Mouse (Mus musculus) kidney, postnatal 0 days (tissue): Measurements from ENCODE around the gene Chst3. TPM values are rescaled to one million over a fixed set of nuclear protein-coding genes. Genes with fewer than 3 reads are reported as not detected.
"Not testable (repeated sequence)": the region's sequence is repeated elsewhere in the genome, so short reads cannot be mapped to it uniquely, and the experiment has no call there.

ENCODE experiments used
- ATAC-seq: fragments of 200-750 bp; cut with Nextera tagmentation; replicated peaks from 2 replicates; pipeline ENCODE4 v1.8.0; 2017; ENCODE audit warnings: low read depth, moderate number of reproducible peaks, moderate TSS enrichment, moderate library complexity; ENCODE audit not compliant: low FRiP score
- DNase-seq: peaks from one replicate; pipeline ENCODE4 v3.0.0-alpha.2; 2016; ENCODE audit warnings: low spot score
- H3K27ac ChIP-seq: fragments of 300-500 bp; sonication (generic); 2 replicates; pipeline ENCODE4 v1.5.1; 2014; ENCODE audit warnings: mild to moderate bottlenecking
- H3K27me3 ChIP-seq: fragments of 300-500 bp; sonication (generic); 2 replicates; pipeline ENCODE4 v1.6.1; 2014; ENCODE audit warnings: low read length, mixed read lengths; ENCODE audit not compliant: insufficient read depth
- H3K36me3 ChIP-seq: fragments of 300-500 bp; sonication (generic); 2 replicates; pipeline ENCODE4 v1.6.1; 2014; ENCODE audit warnings: low read length, mixed read lengths; ENCODE audit not compliant: insufficient read depth
- H3K4me1 ChIP-seq: fragments of 300-500 bp; sonication (generic); replicated peaks from 2 replicates; pipeline ENCODE4 v1.6.1; 2014; ENCODE audit warnings: antibody characterized with exemption, low read length, mixed read lengths; ENCODE audit not compliant: insufficient read depth
- H3K4me2 ChIP-seq: fragments of 300-500 bp; sonication (generic); 2 replicates; pipeline ENCODE4 v1.6.1; 2014; ENCODE audit warnings: mild to moderate bottlenecking, low read length, moderate library complexity, mixed read lengths
- H3K4me3 ChIP-seq: fragments of 300-500 bp; sonication (generic); replicated peaks from 2 replicates; pipeline ENCODE4 v1.5.1; 2014; ENCODE audit warnings: low read depth, low read length
- H3K9ac ChIP-seq: fragments of 300-500 bp; sonication (generic); 2 replicates; pipeline ENCODE4 v1.6.1; 2014; ENCODE audit warnings: low read depth, low read length
- H3K9me3 ChIP-seq: fragments of 300-500 bp; sonication (generic); replicated peaks from 2 replicates; pipeline ENCODE4 v1.6.1; 2016; ENCODE audit warnings: low read length, inconsistent platforms, mixed read lengths
- CTCF ChIP-seq: IDR thresholded peaks from 2 replicates; pipeline ENCODE4 v1.5.1; 2016; ENCODE audit warnings: antibody characterized with exemption, low read depth, mild to moderate bottlenecking, moderate library complexity
- WGBS: fragments of 180-500 bp; shearing (Covaris S2); extraction: QIAGEN DNeasy Blood & Tissue Kit; methylation state at CpG from one replicate; pipeline ENCODE4 v1.1.7; 2014; 5-methylcytosine and 5-hydroxymethylcytosine counted together
- polyA plus RNA-seq: library from polyadenylated mRNA; unstranded; fragments of >200 nt; fragmentation: Nextera tagmentation; extraction: Ambion mirVana; gene quantifications from 2 replicates; pipeline ENCODE4 v1.2.1, GENCODE M21; 2015

Gene Chst3
- polyA plus RNA-seq, 1 experiment from 2014 or later: 0.87 TPM

GRCm38 (mm10) chr10:60168306-60168705 is 50.8 kb downstream of the Chst3 start:
- no peak overlapping the region for H3K4me3 ChIP-seq
- H3K4me1 ChIP-seq: no peaks in the 10 kb centered on the region
- 60% methylated on average over 2 of the region's 2 CpGs for WGBS
- no peak for TF ChIP-seq CTCF
- DNase-seq (no peak), ATAC-seq (no peak)
- no peaks in the 10 kb centered on the region for H3K9me3 ChIP-seq
- H3K27ac ChIP-seq: no peak overlapping the region
- H3K4me2 ChIP-seq: no peak overlapping the region
- H3K27me3 ChIP-seq: no peaks in the 10 kb centered on the region
- no peak overlapping the region for H3K9ac ChIP-seq
- no peaks in the 10 kb centered on the region for H3K36me3 ChIP-seq

DNA sequence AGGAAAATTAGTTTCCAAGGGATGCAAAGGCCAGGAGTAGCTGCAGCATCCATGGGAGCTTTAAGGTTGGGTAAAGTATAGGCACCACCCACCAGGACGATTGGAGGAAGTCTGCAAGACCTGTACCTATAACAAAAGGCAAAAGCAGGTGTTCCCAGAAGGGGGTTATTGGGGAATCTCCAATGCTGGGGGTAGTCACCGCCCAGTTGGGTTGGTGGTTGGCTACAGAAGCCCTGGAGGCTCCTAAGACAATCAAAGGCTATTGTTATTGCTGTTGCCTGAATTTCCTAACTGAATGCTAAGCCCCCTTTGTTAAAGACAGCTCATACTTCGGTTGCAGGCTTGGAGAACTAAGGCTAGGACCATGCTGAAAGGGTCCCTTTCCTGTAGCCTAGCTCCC is 53.0 kb downstream of the Chst3 start:
- H3K36me3 ChIP-seq: no peaks in the 10 kb centered on the region
- no peaks in the 10 kb centered on the region for H3K9me3 ChIP-seq
- no peak for DNase-seq
- no peaks in the 10 kb centered on the region for H3K4me1 ChIP-seq
- H3K27me3 ChIP-seq: no peaks in the 10 kb centered on the region
- no peak for ATAC-seq
- no peak overlapping the region for H3K27ac ChIP-seq
- no peak for TF ChIP-seq CTCF
- no peak overlapping the region for H3K9ac ChIP-seq
- H3K4me3 ChIP-seq: no peak overlapping the region
- no peak overlapping the region for H3K4me2 ChIP-seq
- WGBS: 44% methylated on average over 3 of the region's 3 CpGs

DNA sequence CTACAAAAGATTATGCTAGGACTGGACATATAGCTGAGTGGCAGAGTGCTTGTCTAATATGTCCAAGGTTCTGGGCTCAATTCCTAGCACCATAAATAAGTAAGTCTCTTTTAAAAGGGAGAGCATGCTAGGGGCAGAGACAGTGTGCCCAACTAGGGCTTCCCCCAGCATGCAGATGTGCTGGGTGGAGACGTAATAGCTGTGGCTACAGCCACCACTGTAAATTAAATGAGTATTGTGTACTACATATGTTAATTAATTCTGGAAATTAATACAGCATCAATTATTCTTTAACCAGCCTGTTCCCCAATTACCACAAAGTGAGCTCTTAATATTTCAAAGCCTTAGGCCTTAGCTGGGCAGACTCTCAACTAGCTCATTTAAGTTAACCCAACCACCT is 54.2 kb downstream of the Chst3 start:
- ATAC-seq (no peak), DNase-seq (no peak)
- WGBS: 93% methylated on average over 1 of the region's 1 CpGs
- Histone ChIP-seq H3K4me1 (no peaks in the 10 kb centered on the region), H3K36me3 (no peaks in the 10 kb centered on the region), H3K4me3 (no peak overlapping the region), H3K9ac (no peak overlapping the region), H3K9me3 (no peaks in the 10 kb centered on the region), H3K27me3 (no peaks in the 10 kb centered on the region), H3K27ac (no peak overlapping the region), H3K4me2 (no peak overlapping the region)
- no peak for TF ChIP-seq CTCF

DNA sequence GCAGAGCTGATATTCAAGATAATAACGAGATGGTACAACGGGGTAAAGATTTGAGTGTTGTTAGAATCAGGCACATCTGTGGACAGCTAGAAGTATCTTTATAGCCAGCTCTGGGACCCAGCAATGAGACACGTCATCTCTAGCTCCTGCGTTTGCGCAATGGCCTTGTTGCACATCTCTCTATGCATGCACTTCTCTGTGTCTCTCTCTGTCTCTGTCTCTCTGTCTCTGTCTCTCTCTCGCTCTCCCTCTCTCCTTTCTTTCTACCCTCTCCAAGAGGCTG is 56.1 kb downstream of the Chst3 start:
- 95% methylated on average over 6 of the region's 6 CpGs for WGBS
- Histone ChIP-seq H3K9me3 (no peaks in the 10 kb centered on the region), H3K4me1 (no peaks in the 10 kb centered on the region), H3K9ac (no peak overlapping the region), H3K36me3 (no peaks in the 10 kb centered on the region), H3K4me2 (no peak overlapping the region), H3K27ac (no peak overlapping the region), H3K27me3 (no peaks in the 10 kb centered on the region), H3K4me3 (no peak overlapping the region)
- no peak for TF ChIP-seq CTCF
- DNase-seq (no peak), ATAC-seq (no peak)

GRCm38 (mm10) chr10:60162184-60162972 is 56.7 kb downstream of the Chst3 start:
- H3K4me2 ChIP-seq, H3K36me3 ChIP-seq, H3K9ac ChIP-seq, H3K4me1 ChIP-seq, H3K27me3 ChIP-seq, ATAC-seq, H3K9me3 ChIP-seq, H3K4me3 ChIP-seq, H3K27ac ChIP-seq, DNase-seq: not testable (repeated sequence)
- WGBS: 76% methylated on average over 8 of the region's 8 CpGs

DNA sequence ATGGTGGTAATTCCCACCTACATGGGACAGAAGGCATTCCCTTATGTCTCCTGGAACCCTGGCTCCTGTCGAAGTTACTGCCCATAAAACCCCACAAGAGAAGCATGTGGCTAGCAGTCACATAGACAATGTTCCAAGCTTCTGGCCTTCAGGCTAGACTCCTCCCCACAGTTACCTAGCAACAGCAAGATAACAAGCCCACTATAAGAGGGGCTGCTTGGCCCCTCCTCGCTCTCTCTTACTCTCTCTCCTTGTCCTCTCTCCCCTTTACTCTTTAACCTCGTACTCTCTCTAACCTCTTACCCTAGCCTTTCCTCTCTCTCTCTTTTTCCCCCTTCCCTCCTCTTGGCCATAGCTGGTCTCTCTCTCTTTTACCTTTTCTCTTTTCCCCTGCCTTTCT is 57.7 kb downstream of the Chst3 start:
- not testable (repeated sequence) for H3K9ac ChIP-seq, H3K27ac ChIP-seq, H3K36me3 ChIP-seq, H3K9me3 ChIP-seq, H3K27me3 ChIP-seq, ATAC-seq, H3K4me3 ChIP-seq, DNase-seq, H3K4me1 ChIP-seq, H3K4me2 ChIP-seq
- 69% methylated on average over 3 of the region's 3 CpGs for WGBS

DNA sequence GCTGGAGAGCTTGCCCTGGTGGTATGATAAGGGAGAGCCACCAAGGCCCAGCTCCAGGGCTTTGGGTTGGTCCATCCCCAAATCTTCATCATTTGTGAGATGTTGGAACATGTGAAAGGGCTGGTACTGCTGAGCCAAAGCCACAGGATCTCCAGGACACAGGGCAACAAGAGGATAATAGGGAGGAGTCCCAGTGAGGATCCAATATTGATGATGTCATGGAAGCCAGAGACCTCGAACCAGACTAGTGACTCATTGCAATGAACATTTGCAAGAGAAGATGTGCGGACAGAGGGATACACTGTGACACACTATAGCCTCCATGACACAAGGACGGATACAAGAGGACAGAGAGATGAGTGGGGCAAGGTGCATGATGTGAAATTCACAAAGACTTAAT is 60.9 kb downstream of the Chst3 start:
- ATAC-seq: 0 out of 2 replicates have a peak, but pooled peaks have one; percentile 29
- Histone ChIP-seq H3K4me2 (no peak overlapping the region), H3K9me3 (no peaks in the 10 kb centered on the region), H3K9ac (no peak overlapping the region), H3K36me3 (no peaks in the 10 kb centered on the region), H3K27me3 (no peaks in the 10 kb centered on the region), H3K4me1 (no peaks in the 10 kb centered on the region), H3K27ac (no peak overlapping the region), H3K4me3 (no peak overlapping the region)
- 83% methylated on average over 3 of the region's 3 CpGs for WGBS
- no peak for DNase-seq
- TF ChIP-seq CTCF: no peak
